Mouse (Mus musculus): ENCODE results near the gene Tuba1b.

Tuba1b gene

GRCm38 (mm10) chr15:98954425-98955253 is 20.3 kb upstream of the Tuba1b start:
- 13% methylated on average over 14 of the region's 14 CpGs for WGBS

GRCm38 (mm10) chr15:98953401-98954356 is 19.3 kb upstream of the Tuba1b start, which contains the start of the genes Gm49450 and Tuba1a:
Gm49450 (minus strand) TSS chr15:98953551.
Tuba1a (minus strand) TSS chr15:98953703.
- WGBS, result 2% methylated on average over 28 of the region's 28 CpGs

- under 1% methylated on average over 41 of the region's 41 CpGs for WGBS
These were observed 18.5 kb upstream of the Tuba1b start for GRCm38 (mm10) chr15:98952751-98953400.

- WGBS, result 6% methylated on average over 5 of the region's 5 CpGs
These were observed 17.7 kb upstream of the Tuba1b start for GRCm38 (mm10) chr15:98952063-98952455.

GRCm38 (mm10) chr15:98951122-98952062 is 17.0 kb upstream of the Tuba1b start:
- WGBS, result 24% methylated on average over 11 of the region's 15 CpGs

- 38% methylated on average over 3 of the region's 3 CpGs for WGBS
These were observed 15.2 kb upstream of the Tuba1b start for GRCm38 (mm10) chr15:98949607-98949892.

- WGBS, result 31% methylated on average over 6 of the region's 6 CpGs
These were observed 14.7 kb upstream of the Tuba1b start for GRCm38 (mm10) chr15:98948857-98949606.

- 57% methylated on average over 3 of the region's 3 CpGs for WGBS
These were observed 13.5 kb upstream of the Tuba1b start for GRCm38 (mm10) chr15:98947884-98948283.

GRCm38 (mm10) chr15:98943133-98943532 is 8.8 kb upstream of the Tuba1b start:
- WGBS, result 86% methylated on average over 4 of the region's 4 CpGs

GRCm38 (mm10) chr15:98942081-98942480 is 7.7 kb upstream of the Tuba1b start:
- 63% methylated on average over 4 of the region's 4 CpGs for WGBS

GRCm38 (mm10) chr15:98941539-98941938 is 7.2 kb upstream of the Tuba1b start:
- WGBS, result 71% methylated on average over 2 of the region's 2 CpGs

GRCm38 (mm10) chr15:98940816-98941215 is 6.5 kb upstream of the Tuba1b start:
- WGBS, result 52% methylated on average over 10 of the region's 10 CpGs

- under 1% methylated on average over 35 of the region's 35 CpGs for WGBS
These were observed 540 bp downstream of the Tuba1b start for GRCm38 (mm10) chr15:98933833-98934216.

GRCm38 (mm10) chr15:98933004-98933671 is 1.2 kb downstream of the Tuba1b start:
- WGBS, result 3% methylated on average over 8 of the region's 9 CpGs

- 61% methylated on average over 3 of the region's 3 CpGs for WGBS
These were observed 3.4 kb downstream of the Tuba1b start for GRCm38 (mm10) chr15:98930998-98931397.

GRCm38 (mm10) chr15:98930017-98930734 is 4.2 kb downstream of the Tuba1b start:
- WGBS, result 39% methylated on average over 8 of the region's 8 CpGs

- 9% methylated on average over 13 of the region's 13 CpGs for WGBS
These were observed 5.6 kb downstream of the Tuba1b start for GRCm38 (mm10) chr15:98928598-98929240.

GRCm38 (mm10) chr15:98927566-98927965 is 6.8 kb downstream of the Tuba1b start:
- 84% methylated on average over 5 of the region's 5 CpGs for WGBS
